Mouse (Mus musculus): ENCODE measurements around the gene Rpl23.
"Not testable (repeated sequence)": the region's sequence is repeated elsewhere in the genome, so short reads cannot be mapped to it uniquely, and the experiment has no call there.

The Rpl23 gene

GRCm38 (mm10) chr11:97799994-97800690, 17.9 kb upstream of the Rpl23 start:
- intact Hi-C loops (cut with DNase I), result loop anchor here (5.0 kb wide), 2 partner anchors 37 to 187 kb away; partner anchors contain the start of gene Plxdc1

DNA sequence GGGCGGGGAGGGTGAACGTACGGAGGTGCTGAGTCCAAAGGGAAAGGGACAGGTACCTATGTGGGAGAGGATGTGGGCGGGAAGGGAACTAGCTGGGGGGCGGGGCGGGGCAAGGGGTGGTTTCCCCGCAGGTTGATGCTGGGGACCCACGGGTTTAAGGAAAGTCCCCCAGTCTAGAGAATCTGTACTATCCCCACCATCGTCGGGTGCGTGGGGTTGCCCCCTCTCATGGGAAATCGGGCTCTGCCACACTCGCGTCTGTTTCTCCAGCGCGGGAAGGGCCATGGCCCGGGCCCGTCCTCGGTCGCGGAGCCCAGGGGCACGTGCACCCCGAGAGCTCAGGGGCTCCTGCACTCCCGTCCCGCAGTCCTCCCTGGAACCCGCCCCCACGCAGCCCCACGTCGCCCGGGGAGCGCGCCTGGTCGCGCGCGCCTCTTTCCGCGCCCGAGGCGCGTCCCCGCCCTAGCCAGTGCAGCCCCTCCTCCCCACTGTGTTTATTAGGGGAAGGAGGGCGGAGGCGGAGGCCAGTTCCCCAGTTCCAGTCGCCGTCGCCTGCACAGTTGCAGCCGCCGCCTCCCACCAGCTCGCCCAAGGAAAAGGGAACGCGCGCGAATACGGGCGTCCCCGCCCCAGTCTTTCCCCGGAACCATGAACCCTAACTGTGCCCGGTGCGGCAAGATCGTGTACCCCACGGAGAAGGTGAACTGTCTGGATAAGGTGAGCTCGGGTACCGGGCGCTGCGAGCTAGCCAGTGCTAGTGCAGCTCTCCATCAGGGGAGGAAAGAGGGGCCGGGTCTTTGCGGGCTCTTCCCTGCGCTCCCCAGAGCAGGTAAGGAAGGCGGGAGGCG, 17.1 kb upstream of the Rpl23 start:
- intact Hi-C loops (cut with DNase I), result loop anchor here (5.0 kb wide), 2 partner anchors 38 to 188 kb away; partner anchors contain the start of gene Plxdc1

DNA sequence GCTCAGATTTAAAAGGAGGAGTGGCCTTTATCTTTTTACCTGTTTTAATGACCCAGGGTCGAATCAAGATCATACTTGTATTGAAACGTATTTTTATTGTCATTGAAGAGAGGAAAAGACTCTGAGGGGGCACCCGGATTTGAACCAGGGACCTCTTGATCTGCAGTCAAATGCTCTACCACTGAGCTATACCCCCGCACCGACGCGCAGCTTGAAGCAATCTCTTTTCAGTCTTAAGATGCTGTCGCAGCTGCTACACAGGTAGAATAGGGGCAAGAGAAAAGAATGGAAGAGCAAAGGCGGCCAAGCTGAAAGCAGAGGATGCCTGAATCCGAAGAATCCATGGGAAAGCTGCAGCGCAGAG, 16.5 kb upstream of the Rpl23 start, which contains the start of gene Lasp1:
Lasp1 (plus strand) TSS at position 219 of the 364 bp plus-strand sequence.
- intact Hi-C loops (cut with DNase I), result loop anchor here (5.0 kb wide), 2 partner anchors 39 to 189 kb away; partner anchors contain the start of gene Plxdc1

GRCm38 (mm10) chr11:97798083-97798435, 15.8 kb upstream of the Rpl23 start:
- intact Hi-C loops (cut with DNase I), result loop anchor here (5.0 kb wide), 2 partner anchors 39 to 189 kb away; partner anchors contain the start of gene Plxdc1

DNA sequence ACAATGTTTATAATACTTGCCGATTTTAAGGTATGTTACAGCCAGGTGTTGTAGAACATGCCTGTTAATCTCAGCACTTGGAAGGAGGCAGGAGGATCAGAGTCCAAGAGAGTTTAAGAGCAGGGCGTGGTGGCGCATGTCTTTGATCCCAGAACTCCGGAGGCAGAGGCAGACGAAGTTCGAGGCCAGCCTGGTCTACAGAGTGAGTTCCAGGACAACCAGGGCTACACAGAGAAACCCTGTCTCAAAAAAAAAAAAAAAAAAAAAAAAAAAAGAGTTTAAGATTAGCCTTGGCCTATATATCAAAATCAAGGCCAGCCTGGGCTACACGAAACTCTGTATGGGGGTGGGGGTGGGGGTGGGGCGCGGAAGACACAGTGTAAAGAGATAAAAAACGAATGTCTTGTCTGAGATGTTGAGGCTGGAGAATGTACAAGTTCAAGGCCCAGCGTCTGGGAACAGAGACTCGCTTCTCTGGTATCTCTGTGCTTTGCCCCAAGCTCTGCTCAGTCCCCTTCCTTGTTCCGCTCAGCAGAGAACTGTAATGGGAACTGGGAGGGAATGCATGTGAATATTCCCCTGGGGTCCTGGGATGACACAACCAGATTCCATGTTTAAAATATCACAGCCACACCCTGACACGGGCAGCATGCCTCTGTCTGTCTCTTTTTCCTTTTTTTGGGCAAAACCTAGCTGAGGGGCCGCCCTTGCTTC, 15.3 kb upstream of the Rpl23 start:
- intact Hi-C loops (cut with DNase I), result loop anchor here (2.0 to 5.0 kb wide), 3 partner anchors 40 to 190 kb away; partner anchors contain the start of genes Fbxo47 and Plxdc1

DNA sequence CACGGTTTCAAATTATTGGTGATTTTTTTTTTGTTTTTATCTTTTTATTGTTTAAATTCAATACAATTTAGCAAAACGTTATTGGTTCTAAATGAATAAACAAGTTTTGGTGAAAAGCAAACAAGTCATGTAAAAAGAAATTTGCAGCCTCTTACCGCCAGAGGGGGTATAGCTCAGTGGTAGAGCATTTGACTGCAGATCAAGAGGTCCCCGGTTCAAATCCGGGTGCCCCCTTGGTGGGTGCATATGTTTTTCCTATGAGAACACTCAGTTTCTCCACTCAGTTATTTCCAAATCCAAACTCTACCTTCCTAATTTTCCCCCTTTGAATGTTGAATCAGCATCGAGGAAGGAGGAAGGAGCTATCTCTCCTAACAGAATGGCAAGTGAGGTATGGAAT, 14.7 kb upstream of the Rpl23 start:
- intact Hi-C loops (cut with DNase I), result loop anchor here (2.0 to 5.0 kb wide), 3 partner anchors 40 to 190 kb away; partner anchors contain the start of genes Fbxo47 and Plxdc1

GRCm38 (mm10) chr11:97793165-97793564, 10.9 kb upstream of the Rpl23 start:
- intact Hi-C loops (cut with DNase I), result no loop called here

DNA sequence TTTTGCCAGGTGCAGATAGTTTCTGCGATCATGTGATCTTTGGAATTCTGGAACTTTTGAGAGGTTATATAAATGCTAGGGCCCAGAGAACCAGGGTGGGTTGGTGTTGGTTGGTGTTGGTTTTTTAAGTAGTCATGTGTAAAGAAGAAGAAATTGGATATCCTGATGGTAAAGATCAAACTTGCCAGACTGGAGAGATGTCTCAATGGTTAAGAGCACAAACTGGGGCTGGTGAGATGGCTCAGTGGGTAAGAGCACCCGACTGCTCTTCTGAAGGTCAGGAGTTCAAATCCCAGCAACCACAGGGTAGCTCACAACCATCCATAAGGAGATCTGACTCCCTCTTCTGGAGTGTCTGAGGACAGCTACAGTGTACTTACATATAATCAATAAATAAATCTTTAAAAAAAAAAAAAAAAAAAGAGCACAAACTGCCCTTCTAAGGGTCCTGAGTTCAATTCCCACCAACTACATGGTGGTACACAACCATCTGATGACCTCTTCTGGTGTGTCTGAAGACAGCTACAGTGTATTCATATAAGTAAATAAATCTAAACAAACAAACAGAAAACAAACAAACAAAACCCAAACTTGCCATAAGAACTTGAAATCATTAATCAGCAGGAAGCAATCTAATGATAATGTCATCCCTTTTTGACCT, 8.7 kb upstream of the Rpl23 start:
- intact Hi-C loops (cut with DNase I), result not testable (repeated sequence)

DNA sequence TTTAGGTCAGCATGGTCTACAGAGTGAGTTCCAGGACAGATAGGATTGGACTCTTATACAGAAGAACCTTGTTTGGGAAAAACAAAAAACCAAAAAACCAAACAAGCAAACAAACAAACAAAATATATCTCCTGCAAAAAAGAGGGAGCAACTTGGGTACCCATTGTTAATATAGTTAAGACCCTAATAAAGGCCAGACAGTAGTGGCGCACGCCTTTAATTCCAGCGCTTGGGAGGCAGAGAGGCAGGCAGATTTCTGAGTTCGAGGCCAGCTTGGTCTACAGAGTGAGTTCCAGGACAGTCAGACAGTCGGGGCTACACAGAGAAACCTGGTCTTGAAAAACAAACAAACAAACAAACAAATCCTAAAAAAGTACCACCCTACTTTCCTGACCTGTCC, 7.5 kb upstream of the Rpl23 start:
- intact Hi-C loops (cut with DNase I), result no loop called here

DNA sequence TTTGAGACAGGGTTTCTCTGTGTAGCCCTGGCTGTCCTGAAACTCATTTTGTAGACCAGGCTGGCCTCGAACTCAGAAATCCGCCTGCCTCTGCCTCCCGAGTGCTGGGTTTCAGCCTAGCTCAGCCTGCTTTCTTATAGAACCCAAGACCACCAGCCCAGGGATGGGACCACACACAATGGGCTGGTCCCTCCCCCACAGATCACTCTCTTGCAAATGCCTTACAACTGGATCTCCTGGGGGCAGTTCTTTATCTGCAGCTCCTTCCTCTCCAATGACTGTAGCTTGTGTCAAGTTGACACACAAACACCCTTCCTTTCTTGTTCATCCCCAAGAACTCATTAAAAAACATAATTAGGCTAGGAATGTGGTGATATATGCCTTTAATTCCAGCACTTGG, 5.7 kb upstream of the Rpl23 start:
- intact Hi-C loops (cut with DNase I), result no loop called here

GRCm38 (mm10) chr11:97782564-97782895, 293 bp upstream of the Rpl23 start:
- intact Hi-C loops (cut with DNase I), result no loop called here

- intact Hi-C loops (cut with DNase I), result no loop called here
These were observed 782 bp downstream of the Rpl23 start for GRCm38 (mm10) chr11:97781478-97781831.

- intact Hi-C loops (cut with DNase I), result no loop called here
These were observed 2.1 kb downstream of the Rpl23 start for GRCm38 (mm10) chr11:97779968-97780701.

DNA sequence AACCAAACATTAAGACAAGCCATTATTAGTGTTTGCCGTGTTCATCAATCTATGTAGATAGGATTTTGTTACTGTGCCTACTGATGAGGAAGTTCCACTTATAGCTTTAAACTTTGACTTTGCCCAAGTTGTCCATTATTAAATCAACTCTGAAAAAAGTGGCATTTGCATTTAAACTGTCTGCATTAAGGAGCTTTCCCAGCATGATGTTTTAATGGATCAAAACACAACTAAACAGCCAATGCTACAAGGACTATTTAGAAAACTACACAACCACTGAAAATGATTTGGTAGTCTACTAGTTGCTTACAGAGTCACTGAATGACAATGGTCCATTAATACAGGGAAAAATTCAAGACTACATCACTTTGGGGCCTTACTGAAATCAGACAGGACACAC, 3.3 kb downstream of the Rpl23 start:
- intact Hi-C loops (cut with DNase I), result no loop called here

DNA sequence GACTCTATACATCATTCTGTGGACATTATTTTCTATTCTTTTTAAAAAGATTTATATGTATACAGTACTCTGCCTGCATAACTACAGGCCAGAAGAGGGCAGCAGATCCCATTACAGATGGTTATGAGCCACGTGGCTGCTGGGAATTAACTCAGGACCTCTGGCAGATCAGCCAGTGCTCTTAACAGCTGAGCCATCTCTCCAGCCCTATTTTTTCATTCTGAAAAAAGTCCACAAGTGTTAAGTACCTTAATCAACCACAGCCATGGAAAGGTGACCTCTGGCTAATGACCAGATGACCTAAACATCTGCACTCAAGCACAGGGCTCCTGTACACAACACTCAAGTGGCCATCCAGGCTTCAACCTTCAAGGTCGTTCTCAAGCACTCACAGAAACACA, 5.1 kb downstream of the Rpl23 start:
- intact Hi-C loops (cut with DNase I), result no loop called here

- intact Hi-C loops (cut with DNase I), result no loop called here
These were observed 5.6 kb downstream of the Rpl23 start for GRCm38 (mm10) chr11:97776497-97777128.

- intact Hi-C loops (cut with DNase I), result no loop called here
These were observed 6.3 kb downstream of the Rpl23 start, which contains the start of gene 1700001P01Rik for GRCm38 (mm10) chr11:97775808-97776496. Gene 1700001P01Rik, minus strand, starts transcription at chr11:97775918.

DNA sequence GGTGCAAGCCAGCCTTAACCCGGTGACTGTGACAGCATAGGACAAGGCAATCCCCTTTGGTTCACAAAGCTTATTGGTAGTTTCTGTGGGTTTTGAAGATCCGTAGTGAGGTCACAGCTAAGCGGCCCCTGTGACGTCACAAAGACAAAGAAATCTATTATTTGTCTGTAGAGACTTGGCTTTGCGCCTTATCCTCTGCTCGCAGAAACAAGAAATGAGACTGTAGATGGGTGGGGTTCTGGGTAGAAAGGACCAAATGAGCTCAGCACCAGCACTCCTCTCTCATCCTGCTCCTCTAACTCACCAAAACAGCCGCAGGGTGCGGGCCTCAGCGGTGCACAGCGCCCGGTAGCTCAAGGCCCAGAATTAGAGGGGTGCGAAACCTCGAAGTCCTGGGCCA, 7.1 kb downstream of the Rpl23 start:
- intact Hi-C loops (cut with DNase I), result no loop called here

GRCm38 (mm10) chr11:97771410-97771809, 10.8 kb downstream of the Rpl23 start:
- intact Hi-C loops (cut with DNase I), result no loop called here
